Mouse (Mus musculus) hindbrain, embryonic 11.5 days (tissue): ENCODE results near the gene Frrs1. TPM values are rescaled to one million over a fixed set of nuclear protein-coding genes. Genes with fewer than 3 reads are reported as not detected.

Experiments used
- ATAC-seq: fragments of 200-750 bp; cut with Nextera tagmentation; 2 replicates; pipeline ENCODE4 v1.8.0; 2017; ENCODE audit warnings: mild to moderate bottlenecking, moderate TSS enrichment, moderate library complexity; ENCODE audit not compliant: low FRiP score
- DNase-seq: peaks from one replicate; pipeline ENCODE4 v3.0.0-alpha.2; 2015; ENCODE audit warnings: low spot score
- H3K27ac ChIP-seq: fragments of 300-500 bp; sonication (generic); 2 replicates; pipeline ENCODE4 v1.5.1; 2014; ENCODE audit warnings: mild to moderate bottlenecking, low read depth, low read length
- H3K27me3 ChIP-seq: fragments of 300-500 bp; sonication (generic); 2 replicates; pipeline ENCODE4 v1.6.1; 2014; ENCODE audit warnings: mild to moderate bottlenecking, low read length, moderate library complexity, mixed read lengths; ENCODE audit not compliant: control insufficient read depth, insufficient read depth
- H3K36me3 ChIP-seq: fragments of 300-500 bp; sonication (generic); 2 replicates; pipeline ENCODE4 v1.6.1; 2014; ENCODE audit warnings: mild to moderate bottlenecking, low read length, moderate library complexity, mixed read lengths; ENCODE audit not compliant: control insufficient read depth, insufficient read depth
- H3K4me1 ChIP-seq: fragments of 300-500 bp; sonication (generic); replicated peaks from 2 replicates; pipeline ENCODE4 v1.6.1; 2014; ENCODE audit warnings: low read length, mixed read lengths; ENCODE audit not compliant: control insufficient read depth, insufficient read depth
- H3K4me2 ChIP-seq: fragments of 300-500 bp; sonication (generic); replicated peaks from 2 replicates; pipeline ENCODE4 v1.6.1; 2014; ENCODE audit warnings: mild to moderate bottlenecking, low read depth, low read length
- H3K4me3 ChIP-seq: fragments of 300-500 bp; sonication (generic); 2 replicates; pipeline ENCODE4 v1.5.1; 2014; ENCODE audit warnings: low read depth, low read length
- H3K9ac ChIP-seq: fragments of 300-500 bp; sonication (generic); 2 replicates; pipeline ENCODE4 v1.6.1; 2014; ENCODE audit warnings: low read depth, low read length
- H3K9me3 ChIP-seq: fragments of 300-500 bp; sonication (generic); 2 replicates; pipeline ENCODE4 v1.6.1; 2016; ENCODE audit warnings: low read length; ENCODE audit not compliant: control insufficient read depth
- WGBS: fragments of 180-500 bp; shearing (Covaris S2); extraction: QIAGEN DNeasy Blood & Tissue Kit; methylation state at CpG from one replicate; pipeline ENCODE4 v1.1.7; 2014; 5-methylcytosine and 5-hydroxymethylcytosine counted together
- polyA plus RNA-seq: library from polyadenylated mRNA; unstranded; fragments of >200 nt; fragmentation: Nextera tagmentation; extraction: Ambion mirVana; gene quantifications from 2 replicates; pipeline ENCODE4 v1.2.1, GENCODE M21; 2014

The Frrs1 gene
- polyA plus RNA-seq, 1 experiment from 2014 or later, result 9.5 TPM

GRCm38 (mm10) chr3:116884941-116885340, 25.7 kb downstream of the Frrs1 start:
- 90% methylated on average over 8 of the region's 8 CpGs for WGBS
- no peaks in the 10 kb centered on the region for H3K4me1 ChIP-seq
- no peak overlapping the region for H3K4me2 ChIP-seq
- no peaks in the 10 kb centered on the region for H3K36me3 ChIP-seq
- H3K27me3 ChIP-seq, result no peaks in the 10 kb centered on the region
- ATAC-seq (no peak), DNase-seq (no peak)
- no peak overlapping the region for H3K4me3 ChIP-seq
- H3K27ac ChIP-seq, result no peak overlapping the region
- no peaks in the 10 kb centered on the region for H3K9me3 ChIP-seq
- no peak overlapping the region for H3K9ac ChIP-seq

GRCm38 (mm10) chr3:116889358-116889757, 30.1 kb downstream of the Frrs1 start:
- H3K27ac ChIP-seq, result no peak overlapping the region
- H3K27me3 ChIP-seq, result no peaks in the 10 kb centered on the region
- no peak overlapping the region for H3K9ac ChIP-seq
- no peaks in the 10 kb centered on the region for H3K4me1 ChIP-seq
- no peaks in the 10 kb centered on the region for H3K9me3 ChIP-seq
- ATAC-seq, result no peak
- no peaks in the 10 kb centered on the region for H3K36me3 ChIP-seq
- no peak overlapping the region for H3K4me2 ChIP-seq
- 96% methylated on average over 7 of the region's 7 CpGs for WGBS
- no peak for DNase-seq
- H3K4me3 ChIP-seq, result no peak overlapping the region

- H3K4me1 ChIP-seq, result no peaks in the 10 kb centered on the region
- no peak overlapping the region for H3K4me3 ChIP-seq
- H3K4me2 ChIP-seq, result no peak overlapping the region
- H3K9me3 ChIP-seq, result no peaks in the 10 kb centered on the region
- no peaks in the 10 kb centered on the region for H3K27me3 ChIP-seq
- 96% methylated on average over 4 of the region's 4 CpGs for WGBS
- no peaks in the 10 kb centered on the region for H3K36me3 ChIP-seq
- H3K9ac ChIP-seq, result no peak overlapping the region
- H3K27ac ChIP-seq, result no peak overlapping the region
- no peak for DNase-seq
- no peak for ATAC-seq
Observed at GRCm38 (mm10) chr3:116890576-116890975, 31.3 kb downstream of the Frrs1 start.

GRCm38 (mm10) chr3:116891436-116892205, 32.4 kb downstream of the Frrs1 start:
- Histone ChIP-seq H3K9me3 (no peaks in the 10 kb centered on the region), H3K4me1 (no peaks in the 10 kb centered on the region), H3K4me3 (no peak overlapping the region), H3K27ac (no peak overlapping the region), H3K27me3 (no peaks in the 10 kb centered on the region), H3K4me2 (no peak overlapping the region), H3K36me3 (no peaks in the 10 kb centered on the region), H3K9ac (no peak overlapping the region)
- WGBS, result 78% methylated on average over 17 of the region's 17 CpGs
- DNase-seq (peak; percentile 17), ATAC-seq (peak; percentile 46)

- WGBS, result 90% methylated on average over 6 of the region's 6 CpGs
- Histone ChIP-seq H3K27me3 (no peaks in the 10 kb centered on the region), H3K9me3 (no peaks in the 10 kb centered on the region), H3K4me3 (no peak overlapping the region), H3K36me3 (no peaks in the 10 kb centered on the region), H3K9ac (no peak overlapping the region), H3K4me1 (no peaks in the 10 kb centered on the region), H3K4me2 (no peak overlapping the region), H3K27ac (no peak overlapping the region)
- no peak for DNase-seq
- ATAC-seq, result peak; percentile 32; the same call in 1 of the 2 replicates
Observed at GRCm38 (mm10) chr3:116892206-116892563, 32.9 kb downstream of the Frrs1 start.

GRCm38 (mm10) chr3:116892872-116893271, 33.6 kb downstream of the Frrs1 start:
- Histone ChIP-seq H3K9me3 (no peaks in the 10 kb centered on the region), H3K4me1 (no peaks in the 10 kb centered on the region), H3K4me2 (no peak overlapping the region), H3K9ac (no peak overlapping the region), H3K36me3 (no peaks in the 10 kb centered on the region), H3K27me3 (no peaks in the 10 kb centered on the region), H3K27ac (no peak overlapping the region), H3K4me3 (no peak overlapping the region)
- DNase-seq, result no peak
- 78% methylated on average over 9 of the region's 9 CpGs for WGBS
- no peak for ATAC-seq

GRCm38 (mm10) chr3:116904158-116904557, 44.9 kb downstream of the Frrs1 start:
- ATAC-seq, result peak; percentile 57; the same call in 1 of the 2 replicates
- Histone ChIP-seq H3K9ac (no peak overlapping the region), H3K27me3 (no peaks in the 10 kb centered on the region), H3K4me2 (no peak overlapping the region), H3K4me3 (no peak overlapping the region), H3K36me3 (no peaks in the 10 kb centered on the region), H3K4me1 (no peaks in the 10 kb centered on the region), H3K27ac (no peak overlapping the region), H3K9me3 (no peaks in the 10 kb centered on the region)
- WGBS, result 22% methylated on average over 6 of the region's 6 CpGs
- DNase-seq, result peak; percentile 79

GRCm38 (mm10) chr3:116905898-116906297, 46.6 kb downstream of the Frrs1 start:
- WGBS, result 89% methylated on average over 16 of the region's 16 CpGs

GRCm38 (mm10) chr3:116906596-116906995, 47.3 kb downstream of the Frrs1 start:
- 79% methylated on average over 9 of the region's 9 CpGs for WGBS
- Histone ChIP-seq H3K4me3 (no peak overlapping the region), H3K27me3 (no peaks in the 10 kb centered on the region), H3K9ac (no peak overlapping the region), H3K4me2 (no peak overlapping the region), H3K4me1 (no peaks in the 10 kb centered on the region), H3K9me3 (no peaks in the 10 kb centered on the region), H3K27ac (no peak overlapping the region), H3K36me3 (no peaks in the 10 kb centered on the region)
- no peak for DNase-seq
- ATAC-seq, result no peak

More at GRCm38 (mm10) chr3:116905898-116906297, 46.6 kb downstream of the Frrs1 start:
- ATAC-seq (no peak), DNase-seq (no peak)
- H3K9ac ChIP-seq, result no peak overlapping the region
- H3K4me2 ChIP-seq, result no peak overlapping the region
- no peak overlapping the region for H3K27ac ChIP-seq
- H3K36me3 ChIP-seq, result no peaks in the 10 kb centered on the region
- H3K27me3 ChIP-seq, result no peaks in the 10 kb centered on the region
- no peak overlapping the region for H3K4me3 ChIP-seq
- no peaks in the 10 kb centered on the region for H3K9me3 ChIP-seq
- H3K4me1 ChIP-seq, result no peaks in the 10 kb centered on the region
